Mouse (Mus musculus): ENCODE data around the gene Arhgef9. TPM values are rescaled to one million over a fixed set of nuclear protein-coding genes. Genes with fewer than 3 reads are reported as not detected.

Arhgef9 gene
- 29.3 and 33.6 TPM in 2 replicates for polyA plus RNA-seq (2015; fragmentation: Nextera tagmentation; extraction: Ambion mirVana)

DNA sequence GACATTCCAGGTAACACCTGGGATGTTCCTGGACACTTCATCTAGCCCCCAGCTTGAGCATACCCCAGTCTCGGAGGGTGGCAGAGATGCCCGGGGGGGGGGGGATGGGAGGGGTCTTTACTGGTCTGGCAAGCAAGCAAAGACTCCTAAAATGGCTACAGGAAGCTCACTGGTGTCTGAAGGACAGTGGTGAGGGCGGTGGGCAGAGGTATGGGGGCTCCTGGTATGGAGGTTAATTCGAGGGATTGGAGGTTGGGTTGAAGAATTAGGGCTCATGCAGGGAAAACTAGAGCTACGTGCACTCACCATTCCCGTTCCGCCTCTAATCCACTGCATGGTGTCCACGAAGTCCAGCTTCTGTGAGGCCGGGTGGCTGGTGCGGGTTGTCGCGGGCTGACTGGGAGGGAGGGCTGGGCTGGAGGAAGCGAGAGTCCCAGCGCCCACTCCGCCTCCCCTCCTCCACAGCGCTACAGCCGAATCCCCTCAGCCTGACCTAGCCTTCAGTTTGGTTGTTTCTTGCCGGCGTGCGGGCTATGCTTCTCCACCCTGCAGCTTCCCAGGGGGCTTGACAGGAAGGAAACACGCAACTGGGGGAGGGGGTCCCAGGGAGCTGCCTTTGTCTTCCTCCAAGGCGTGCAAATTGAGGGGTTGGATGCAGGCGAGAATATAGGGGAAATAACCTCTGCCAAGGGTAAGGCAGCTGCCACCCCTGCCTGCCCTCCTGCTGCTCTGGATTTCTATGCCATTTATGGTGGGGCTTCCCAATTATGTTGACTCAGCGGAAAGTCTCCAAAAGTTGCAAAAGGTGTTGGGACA lies at the start of gene Arhgef9:
Gene Arhgef9, minus strand, starts transcription at position 753 of the 816 bp plus-strand sequence.
- Histone ChIP-seq H3K9ac (peak within 1 kb of the TSS; percentile 62), H3K4me1 (no peaks in the 10 kb centered on the region), H3K9me3 (replicated peaks) (no peaks in the 10 kb centered on the region), H3K27ac (peak within 1 kb of the TSS; percentile 40; the same call in 1 of the 2 replicates), H3K4me2 (peak within 1 kb of the TSS; percentile 63), H3K36me3 (ENCODE audit: poor library complexity, severe bottlenecking) (no peaks in the 10 kb centered on the region), H3K4me3 (peak within 1 kb of the TSS; percentile 44), H3K27me3 (no peaks in the 10 kb centered on the region)
- WGBS = 22% methylated on average over 14 of the region's 24 CpGs
- ATAC-seq = peak; percentile 87

DNA sequence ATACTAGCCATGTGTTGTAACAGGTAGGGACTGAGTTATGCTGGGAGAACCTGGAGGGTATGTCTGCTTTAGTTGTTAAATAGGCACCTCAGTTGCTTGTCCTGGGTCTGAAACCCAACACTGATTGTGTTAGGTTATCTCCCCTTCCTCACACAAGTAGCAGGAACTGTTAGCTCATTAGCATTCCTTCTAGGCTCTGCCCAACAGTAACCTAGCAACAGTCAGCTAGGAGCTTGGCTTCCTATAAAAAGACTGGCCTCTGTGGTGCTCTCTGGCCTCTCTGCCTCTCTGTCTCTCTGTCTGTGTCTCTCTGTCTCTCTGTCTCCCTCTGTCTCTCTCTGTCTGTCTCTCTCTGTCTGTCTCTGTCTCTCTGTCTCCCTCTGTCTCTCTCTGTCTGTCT lies 42.2 kb upstream of the Arhgef9 start:
- no peak overlapping the region for H3K9ac ChIP-seq
- H3K4me1 ChIP-seq = no peaks in the 10 kb centered on the region
- H3K27me3 ChIP-seq = no peaks in the 10 kb centered on the region
- no peaks in the 10 kb centered on the region for H3K9me3 ChIP-seq (replicated peaks)
- no peaks in the 10 kb centered on the region for H3K36me3 ChIP-seq (ENCODE audit: poor library complexity, severe bottlenecking)
- no peak overlapping the region for H3K27ac ChIP-seq
- no peak overlapping the region for H3K4me2 ChIP-seq
- H3K4me3 ChIP-seq = no peak overlapping the region
- peak; percentile 67; the same call in 1 of the 2 replicates for ATAC-seq

DNA sequence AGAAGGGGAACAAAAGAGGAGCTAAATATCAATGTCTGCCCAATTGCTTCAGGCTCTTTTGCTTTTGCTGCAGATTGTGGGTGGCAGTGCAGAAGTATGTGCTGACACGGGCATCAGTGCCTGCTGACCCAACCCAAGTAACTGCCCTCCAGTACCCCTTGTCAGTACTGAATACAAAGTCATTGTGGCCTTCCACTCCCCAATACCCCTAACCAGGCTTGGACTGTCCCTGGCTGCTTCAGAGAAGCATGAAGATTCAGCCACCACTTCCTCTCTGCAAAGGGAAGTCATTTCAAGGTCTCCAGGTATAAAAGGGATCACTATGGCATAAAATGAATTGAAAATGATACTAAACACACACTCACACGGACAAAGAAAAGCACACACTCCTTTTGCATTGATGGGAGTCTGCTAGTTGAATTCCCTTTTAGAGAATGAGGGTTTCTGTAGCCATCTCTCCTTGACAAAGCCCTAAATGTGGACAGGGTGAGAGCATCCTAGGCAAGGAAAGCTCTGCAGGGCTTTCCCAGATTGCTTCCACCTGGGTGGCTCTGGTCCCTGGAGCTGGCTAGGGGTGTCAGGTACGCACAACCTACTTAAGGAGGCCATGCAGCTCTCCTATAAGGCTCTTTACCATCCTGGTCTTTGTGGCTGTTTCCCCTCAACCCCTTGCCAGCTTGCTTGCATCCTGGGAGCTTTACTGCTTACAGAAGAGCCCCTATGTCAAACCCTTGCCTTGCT lies 1.1 kb downstream of the Arhgef9 start:
- peak overlapping the region; percentile 44 for H3K4me3 ChIP-seq
- no peaks in the 10 kb centered on the region for H3K36me3 ChIP-seq (ENCODE audit: poor library complexity, severe bottlenecking)
- peak overlapping the region; percentile 62 for H3K9ac ChIP-seq
- H3K27ac ChIP-seq = peak overlapping the region; percentile 40; the same call in 1 of the 2 replicates
- 46% methylated on average over 3 of the region's 3 CpGs for WGBS
- no peaks in the 10 kb centered on the region for H3K4me1 ChIP-seq
- H3K9me3 ChIP-seq (replicated peaks) = no peaks in the 10 kb centered on the region
- no peaks in the 10 kb centered on the region for H3K27me3 ChIP-seq
- peak overlapping the region; percentile 63 for H3K4me2 ChIP-seq
- peak; percentile 46 for ATAC-seq

DNA sequence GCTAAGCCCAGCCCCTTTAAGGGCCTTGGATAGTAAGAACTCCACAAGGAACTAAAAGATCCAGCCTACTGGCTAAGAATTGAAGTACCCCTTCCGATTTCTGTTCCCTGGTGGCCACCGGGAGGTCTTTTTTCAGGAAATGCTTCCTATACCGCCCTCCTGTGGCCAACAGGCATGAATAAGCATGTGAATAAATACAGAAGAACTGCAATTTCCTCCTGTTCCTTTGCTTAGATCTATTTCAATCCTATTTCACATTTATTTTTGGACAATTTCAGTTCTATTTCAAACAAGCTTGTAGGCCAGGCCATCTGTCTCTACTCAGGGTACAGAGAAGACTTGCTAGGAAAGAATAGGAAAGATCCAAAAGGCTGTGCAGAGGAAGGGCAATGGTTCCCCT lies 20.7 kb downstream of the Arhgef9 start:
- 16% methylated on average over 3 of the region's 3 CpGs for WGBS
- Histone ChIP-seq H3K9ac (no peak overlapping the region), H3K4me2 (no peak overlapping the region), H3K4me1 (no peaks in the 10 kb centered on the region), H3K27me3 (no peaks in the 10 kb centered on the region), H3K9me3 (replicated peaks) (no peaks in the 10 kb centered on the region), H3K4me3 (no peak overlapping the region), H3K36me3 (ENCODE audit: poor library complexity, severe bottlenecking) (no peaks in the 10 kb centered on the region), H3K27ac (no peak overlapping the region)
- ATAC-seq = no peak

DNA sequence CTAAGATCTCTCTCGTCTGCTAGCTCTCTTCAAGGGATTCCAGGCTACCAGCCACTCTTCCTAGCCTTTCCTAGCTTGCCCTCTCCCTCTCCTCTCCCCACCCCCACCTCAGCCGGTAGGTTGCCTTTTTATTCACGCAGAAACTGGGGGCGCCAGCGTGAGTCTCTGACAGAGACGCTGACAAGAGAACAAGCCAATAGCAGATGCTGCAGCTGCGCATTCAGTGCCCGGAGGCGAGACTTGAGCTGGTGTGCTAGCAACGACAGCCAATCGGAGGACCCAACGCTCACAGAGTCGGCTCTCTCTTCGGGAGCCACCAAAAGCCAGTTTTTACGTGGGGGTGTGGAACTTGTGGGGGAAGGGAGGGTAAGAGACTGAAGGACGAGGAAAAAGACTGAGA lies 30.3 kb downstream of the Arhgef9 start:
- peak; percentile 100 for ATAC-seq
- Histone ChIP-seq H3K36me3 (ENCODE audit: poor library complexity, severe bottlenecking) (no peaks in the 10 kb centered on the region), H3K4me1 (peaks cover 17% of the 10 kb centered on the region), H3K27ac (peak overlapping the region; percentile 85), H3K27me3 (no peaks in the 10 kb centered on the region), H3K9me3 (replicated peaks) (no peaks in the 10 kb centered on the region), H3K4me2 (peak overlapping the region; percentile 67), H3K9ac (peak overlapping the region; percentile 71), H3K4me3 (peak overlapping the region; percentile 46)
- WGBS = 9% methylated on average over 16 of the region's 16 CpGs

DNA sequence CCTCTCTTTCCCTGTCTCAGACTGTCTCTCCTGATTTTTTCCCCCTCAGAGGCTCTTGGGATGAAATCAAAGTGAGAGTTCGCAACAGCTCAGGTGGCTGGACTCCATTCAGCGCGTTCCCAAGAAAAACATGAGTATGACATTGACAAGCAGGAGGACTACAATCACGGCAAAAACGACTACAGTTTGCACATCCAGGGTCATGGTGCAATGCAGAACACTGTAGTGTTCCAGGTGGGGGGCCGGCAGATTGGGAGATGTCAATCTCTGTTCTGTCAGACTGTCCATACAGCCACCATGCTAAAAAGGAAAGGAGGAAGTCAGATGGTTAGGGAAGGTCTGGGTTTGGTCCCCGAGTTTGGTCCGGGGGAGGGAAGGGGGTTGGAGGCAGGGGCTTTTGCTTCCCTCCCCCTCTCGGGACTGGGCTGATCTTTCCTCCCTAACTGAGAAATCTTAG lies 31.0 kb downstream of the Arhgef9 start:
- peak; percentile 49 for ATAC-seq
- Histone ChIP-seq H3K36me3 (ENCODE audit: poor library complexity, severe bottlenecking) (no peaks in the 10 kb centered on the region), H3K4me3 (peak overlapping the region; percentile 46), H3K4me1 (peaks cover 17% of the 10 kb centered on the region), H3K9ac (peak overlapping the region; percentile 71), H3K9me3 (replicated peaks) (no peaks in the 10 kb centered on the region), H3K27me3 (no peaks in the 10 kb centered on the region), H3K4me2 (peak overlapping the region; percentile 67), H3K27ac (peak overlapping the region; percentile 85)
- 24% methylated on average over 9 of the region's 9 CpGs for WGBS

DNA sequence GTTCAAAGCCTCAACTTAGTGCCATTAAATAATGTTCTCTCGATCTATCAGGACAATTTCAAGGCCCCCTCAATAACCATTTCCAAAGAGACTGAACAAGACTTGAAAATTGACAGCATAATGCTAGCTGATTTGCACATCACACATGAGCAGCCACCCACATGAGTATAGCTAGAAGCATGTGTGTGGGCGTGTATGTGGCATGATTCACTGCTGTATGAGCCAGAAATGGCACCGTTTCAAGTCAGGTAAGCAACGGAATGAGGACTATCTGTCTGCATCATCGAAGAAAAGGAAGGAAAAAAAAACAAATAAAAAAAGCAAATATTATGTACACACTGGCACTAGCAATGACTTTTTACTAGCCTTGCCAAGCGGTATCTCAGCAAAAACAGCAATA lies 32.5 kb downstream of the Arhgef9 start:
- 41% methylated on average over 6 of the region's 6 CpGs for WGBS
- H3K9ac ChIP-seq = no peak overlapping the region
- H3K36me3 ChIP-seq (ENCODE audit: poor library complexity, severe bottlenecking) = no peaks in the 10 kb centered on the region
- H3K27ac ChIP-seq = no peak overlapping the region
- peaks cover 17% of the 10 kb centered on the region for H3K4me1 ChIP-seq
- ATAC-seq = no peak
- H3K9me3 ChIP-seq (replicated peaks) = no peaks in the 10 kb centered on the region
- peak overlapping the region; percentile 67 for H3K4me2 ChIP-seq
- no peaks in the 10 kb centered on the region for H3K27me3 ChIP-seq
- peak overlapping the region; percentile 46 for H3K4me3 ChIP-seq

DNA sequence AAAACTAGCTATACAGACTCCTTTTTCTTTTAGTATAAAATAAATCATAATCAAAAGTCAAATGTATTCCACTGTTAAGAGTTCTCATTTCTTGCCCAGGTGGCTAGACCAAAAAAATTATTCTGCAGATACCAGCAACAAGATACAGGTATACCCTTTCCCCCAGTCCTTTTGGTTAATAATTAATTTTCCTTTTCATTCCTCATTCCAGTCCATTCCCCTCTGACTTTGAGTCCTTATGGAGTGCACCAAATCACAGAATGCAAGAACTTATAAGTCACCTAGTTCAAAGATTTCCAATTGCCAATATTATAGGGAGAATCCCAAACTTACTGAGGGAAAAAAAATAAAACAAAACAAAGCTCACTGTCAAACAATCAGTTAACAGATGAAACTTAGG lies 33.2 kb downstream of the Arhgef9 start:
- Histone ChIP-seq H3K9me3 (replicated peaks) (no peaks in the 10 kb centered on the region), H3K9ac (no peak overlapping the region), H3K27me3 (no peaks in the 10 kb centered on the region), H3K4me3 (0 out of 2 replicates have a peak overlapping the region, but pooled peaks have one; percentile 46), H3K36me3 (ENCODE audit: poor library complexity, severe bottlenecking) (no peaks in the 10 kb centered on the region), H3K4me1 (peaks cover 17% of the 10 kb centered on the region), H3K4me2 (peak overlapping the region; percentile 67), H3K27ac (no peak overlapping the region)
- no peak for ATAC-seq

DNA sequence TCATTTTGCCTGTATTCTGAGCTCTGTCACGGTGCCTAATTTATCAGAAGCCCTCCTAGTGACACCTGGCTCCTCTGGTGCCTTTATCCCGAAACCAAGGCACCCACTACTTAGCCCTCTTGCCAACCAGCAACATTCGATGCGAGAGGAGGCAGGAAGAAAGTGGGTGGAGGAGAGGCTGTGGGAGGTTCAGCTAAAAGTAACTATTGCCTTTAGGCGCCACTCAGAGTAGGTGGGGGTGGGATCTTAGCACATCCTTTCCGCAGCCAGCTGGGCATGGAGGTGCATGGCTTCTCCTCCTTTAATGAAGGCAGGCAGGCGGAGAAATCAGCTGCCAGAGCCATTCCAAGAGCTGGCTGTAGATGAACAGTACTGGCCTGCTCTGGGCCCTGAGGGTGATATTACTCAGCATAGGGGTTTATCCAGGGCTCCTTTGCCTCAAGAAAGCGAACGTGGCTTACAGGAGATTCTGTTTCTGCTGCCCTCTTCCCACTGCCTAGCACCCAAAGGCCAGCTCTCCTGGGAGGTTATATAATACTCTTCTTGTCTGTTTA lies 39.7 kb downstream of the Arhgef9 start:
- peak; percentile 27; the same call in 1 of the 2 replicates for ATAC-seq
- WGBS = 41% methylated on average over 9 of the region's 9 CpGs
- Histone ChIP-seq H3K9me3 (replicated peaks) (no peaks in the 10 kb centered on the region), H3K4me2 (no peak overlapping the region), H3K9ac (no peak overlapping the region), H3K27ac (no peak overlapping the region), H3K4me1 (peaks cover 6% of the 10 kb centered on the region; the same call in 1 of the 2 replicates), H3K27me3 (no peaks in the 10 kb centered on the region), H3K4me3 (no peak overlapping the region), H3K36me3 (ENCODE audit: poor library complexity, severe bottlenecking) (no peaks in the 10 kb centered on the region)

DNA sequence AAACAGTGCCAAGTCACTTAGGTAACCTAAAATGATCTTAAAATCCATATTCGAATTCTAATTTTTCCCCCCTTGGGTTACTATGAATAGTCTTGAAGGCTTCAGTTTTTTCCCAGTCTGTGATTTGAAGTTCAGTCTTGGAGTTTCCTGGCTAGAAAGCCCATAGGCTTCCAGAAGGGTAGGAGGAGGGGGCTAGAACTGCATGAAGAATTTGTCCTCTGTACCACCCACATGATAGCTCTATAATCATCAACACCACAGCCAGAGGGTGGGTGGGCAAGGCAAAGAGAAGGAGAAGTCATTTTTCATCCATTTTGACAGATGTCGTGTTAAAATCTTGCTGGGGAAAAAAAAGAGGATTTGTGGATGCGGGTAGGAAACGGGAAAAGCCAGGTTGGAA lies 58.0 kb downstream of the Arhgef9 start:
- Histone ChIP-seq H3K27me3 (no peaks in the 10 kb centered on the region), H3K4me3 (no peak overlapping the region), H3K27ac (no peak overlapping the region), H3K9me3 (replicated peaks) (no peaks in the 10 kb centered on the region), H3K4me2 (no peak overlapping the region), H3K36me3 (ENCODE audit: poor library complexity, severe bottlenecking) (no peaks in the 10 kb centered on the region), H3K9ac (no peak overlapping the region), H3K4me1 (no peaks in the 10 kb centered on the region)
- 89% methylated on average over 4 of the region's 4 CpGs for WGBS
- ATAC-seq = no peak

DNA sequence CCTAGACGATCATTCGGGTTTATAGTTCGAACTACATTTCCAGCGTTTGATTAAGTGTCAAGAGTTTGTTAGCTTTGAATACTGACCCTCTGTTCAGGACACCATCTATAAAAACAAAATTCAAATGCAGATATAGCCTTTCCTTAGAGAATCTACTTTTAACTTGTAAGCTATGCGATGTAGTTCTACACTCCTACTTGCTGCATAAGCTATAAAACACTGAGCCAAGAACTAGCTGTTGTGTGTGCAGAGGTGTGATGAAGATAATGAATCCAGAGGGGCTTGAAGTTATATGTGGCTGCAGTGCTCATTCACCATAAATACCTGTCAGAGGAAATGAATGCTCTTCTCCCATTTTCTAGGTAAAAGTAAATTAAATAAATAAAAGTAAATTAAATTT lies 63.2 kb downstream of the Arhgef9 start:
- no peaks in the 10 kb centered on the region for H3K36me3 ChIP-seq (ENCODE audit: poor library complexity, severe bottlenecking)
- no peak overlapping the region for H3K9ac ChIP-seq
- no peak overlapping the region for H3K4me3 ChIP-seq
- no peaks in the 10 kb centered on the region for H3K4me1 ChIP-seq
- ATAC-seq = no peak
- no peak overlapping the region for H3K4me2 ChIP-seq
- no peak overlapping the region for H3K27ac ChIP-seq
- no peaks in the 10 kb centered on the region for H3K9me3 ChIP-seq (replicated peaks)
- H3K27me3 ChIP-seq = no peaks in the 10 kb centered on the region
- WGBS = 87% methylated on average over 5 of the region's 5 CpGs

DNA sequence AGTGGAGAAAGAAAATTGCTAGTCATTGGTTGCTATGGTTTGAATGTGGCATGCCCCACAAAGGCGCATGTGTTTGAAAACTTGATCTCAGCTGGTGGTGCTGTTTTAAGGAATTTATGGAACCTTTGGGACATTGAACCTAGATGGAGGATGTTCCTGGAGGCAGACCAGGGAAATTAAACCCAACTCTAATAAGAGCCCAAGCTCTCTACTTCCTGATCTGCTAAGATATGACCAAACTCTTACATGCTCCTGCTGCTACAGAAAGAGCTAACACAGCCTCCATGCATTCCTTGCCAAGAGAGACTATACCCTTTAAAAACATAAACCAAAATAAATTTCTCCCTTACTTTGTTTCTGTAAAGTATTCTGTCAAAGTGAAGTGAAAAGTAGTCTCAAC lies 63.7 kb downstream of the Arhgef9 start:
- ATAC-seq = no peak
- Histone ChIP-seq H3K36me3 (ENCODE audit: poor library complexity, severe bottlenecking) (no peaks in the 10 kb centered on the region), H3K4me2 (no peak overlapping the region), H3K9me3 (replicated peaks) (no peaks in the 10 kb centered on the region), H3K27ac (no peak overlapping the region), H3K27me3 (no peaks in the 10 kb centered on the region), H3K9ac (no peak overlapping the region), H3K4me1 (no peaks in the 10 kb centered on the region), H3K4me3 (no peak overlapping the region)
- 86% methylated on average over 1 of the region's 1 CpGs for WGBS

Measured in forebrain, embryonic 13.5 days (tissue).